In genomic region chr4:46554295-46555069, GRCm38 (mm10) we compare ENCODE assay signal across 10 mouse cellular contexts. TPM values are rescaled to one million over a fixed set of nuclear protein-coding genes. Genes with fewer than 3 reads are reported as not detected.
DNase-seq lines count a peak whose midpoint lies in the region; ATAC-seq and TF ChIP-seq lines count a peak whose summit lies in the region.
"Had no signal": no experiment of that assay in that cellular context is flagged by ENCODE, and none has a peak within 500 bp of the region (broad histone marks: within the 10 kb centered on the region; RNA-seq: fewer than 3 reads in every experiment).

No protein-coding gene starts in this region.

- no peaks in the 10 kb centered on the region for H3K36me3 ChIP-seq in kidney, postnatal 0 days (ENCODE audit: insufficient read depth, low read length)
- H3K36me3 ChIP-seq in heart, postnatal 0 days (replicated peaks; ENCODE audit: control insufficient read depth, insufficient read depth, low read length) = no peaks in the 10 kb centered on the region
- H3K36me3 ChIP-seq in stomach, embryonic 16.5 days (ENCODE audit: control insufficient read depth, insufficient read depth, low read length) = no peaks in the 10 kb centered on the region
- no peaks in the 10 kb centered on the region for H3K36me3 ChIP-seq in hindbrain, embryonic 11.5 days (ENCODE audit: control insufficient read depth, insufficient read depth, low read length)
- H3K36me3 ChIP-seq: midbrain, embryonic 13.5 days had no signal

- no peak overlapping the region for H3K4me2 ChIP-seq in kidney, postnatal 0 days (ENCODE audit: low read length)
- H3K4me2 ChIP-seq in heart, postnatal 0 days (ENCODE audit: low read depth, low read length) = no peak overlapping the region
- no peak overlapping the region for H3K4me2 ChIP-seq in stomach, embryonic 16.5 days (ENCODE audit: low read depth, low read length)
- H3K4me2 ChIP-seq in hindbrain, embryonic 11.5 days (replicated peaks; ENCODE audit: low read depth, low read length) = no peak overlapping the region
- H3K4me2 ChIP-seq: midbrain, embryonic 13.5 days had no signal

- 0 out of 2 replicates have a peak, but pooled peaks have one; percentile 25 for ATAC-seq in kidney, postnatal 0 days (replicated peaks; ENCODE audit: low FRiP score, low read depth)
- ATAC-seq in heart, postnatal 0 days (ENCODE audit: insufficient read depth, low read depth) = no peak
- ATAC-seq in stomach, embryonic 16.5 days (ENCODE audit: insufficient read depth, low FRiP score) = no peak
- ATAC-seq in hindbrain, embryonic 11.5 days (ENCODE audit: low FRiP score) = no peak
- ATAC-seq: midbrain, embryonic 13.5 days had no signal

- no peak overlapping the region for H3K9ac ChIP-seq in kidney, postnatal 0 days (ENCODE audit: low read depth, low read length)
- H3K9ac ChIP-seq in heart, postnatal 0 days (replicated peaks; ENCODE audit: low read depth, low read length) = no peak overlapping the region
- no peak overlapping the region; the same call in 1 of the 2 replicates for H3K9ac ChIP-seq in stomach, embryonic 16.5 days (ENCODE audit: low read length)
- no peak overlapping the region for H3K9ac ChIP-seq in hindbrain, embryonic 11.5 days (ENCODE audit: low read depth, low read length)
- H3K9ac ChIP-seq: midbrain, embryonic 13.5 days had no signal

- H3K27ac ChIP-seq in kidney, postnatal 0 days = peak overlapping the region; percentile 66; the same call in 1 of the 2 replicates
- 0 out of 2 replicates have a peak overlapping the region, but pooled peaks have one; percentile 35 for H3K27ac ChIP-seq in heart, postnatal 0 days (ENCODE audit: low read depth)
- peak overlapping the region; percentile 87 for H3K27ac ChIP-seq in stomach, embryonic 16.5 days (ENCODE audit: low read length)
- no peak overlapping the region for H3K27ac ChIP-seq in hindbrain, embryonic 11.5 days (ENCODE audit: low read depth, low read length)
- H3K27ac ChIP-seq: midbrain, embryonic 13.5 days had no signal

- no peak for TF ChIP-seq CTCF in kidney, postnatal 0 days (IDR thresholded peaks at IDR 0.05; ENCODE audit: low read depth)
- no peak for TF ChIP-seq CTCF in heart, postnatal 0 days (IDR thresholded peaks at IDR 0.05; ENCODE audit: low read depth)

- no peaks in the 10 kb centered on the region for H3K4me1 ChIP-seq in kidney, postnatal 0 days (replicated peaks; ENCODE audit: insufficient read depth, low read length)
- H3K4me1 ChIP-seq in heart, postnatal 0 days (ENCODE audit: control insufficient read depth, insufficient read depth) = no peaks in the 10 kb centered on the region
- H3K4me1 ChIP-seq in stomach, embryonic 16.5 days (ENCODE audit: control insufficient read depth, insufficient read depth, low read length) = peaks cover 7% of the 10 kb centered on the region; the same call in 1 of the 2 replicates
- no peaks in the 10 kb centered on the region for H3K4me1 ChIP-seq in hindbrain, embryonic 11.5 days (replicated peaks; ENCODE audit: control insufficient read depth, insufficient read depth, low read length)
- H3K4me1 ChIP-seq: midbrain, embryonic 13.5 days had no signal

- no peaks in the 10 kb centered on the region for H3K27me3 ChIP-seq in kidney, postnatal 0 days (ENCODE audit: insufficient read depth, low read length)
- H3K27me3 ChIP-seq in heart, postnatal 0 days (ENCODE audit: control insufficient read depth, insufficient read depth, low read length) = no peaks in the 10 kb centered on the region; the same call in 1 of the 2 replicates
- H3K27me3 ChIP-seq in stomach, embryonic 16.5 days (ENCODE audit: control insufficient read depth, insufficient read depth, low read length) = no peaks in the 10 kb centered on the region
- no peaks in the 10 kb centered on the region for H3K27me3 ChIP-seq in hindbrain, embryonic 11.5 days (ENCODE audit: control insufficient read depth, insufficient read depth, low read length)
- H3K27me3 ChIP-seq: midbrain, embryonic 13.5 days had no signal

- H3K9me3 ChIP-seq in kidney, postnatal 0 days (replicated peaks; ENCODE audit: low read length) = no peaks in the 10 kb centered on the region
- H3K9me3 ChIP-seq in heart, postnatal 0 days (replicated peaks; ENCODE audit: control insufficient read depth, low read length) = no peaks in the 10 kb centered on the region
- no peaks in the 10 kb centered on the region for H3K9me3 ChIP-seq in stomach, embryonic 16.5 days (replicated peaks; ENCODE audit: control insufficient read depth, low read length)
- no peaks in the 10 kb centered on the region for H3K9me3 ChIP-seq in hindbrain, embryonic 11.5 days (ENCODE audit: control insufficient read depth, low read length)
- H3K9me3 ChIP-seq: midbrain, embryonic 13.5 days had no signal

- WGBS in kidney, postnatal 0 days = 68% methylated on average over 10 of the region's 10 CpGs
- 73% methylated on average over 10 of the region's 10 CpGs for whole genome bisulfite sequencing in heart, postnatal 0 days
- 77% methylated on average over 10 of the region's 10 CpGs for WGBS in stomach, embryonic 16.5 days
- 80% methylated on average over 10 of the region's 10 CpGs for WGBS in hindbrain, embryonic 11.5 days

- peak; percentile 7 for DNase-seq in kidney, postnatal 0 days (ENCODE audit: low spot score)
- no peak for DNase-seq in kidney, postnatal 14 days
- DNase-seq in heart, postnatal 0 days (ENCODE audit: low spot score) = no peak
- DNase-seq in lung, postnatal 25 days (ENCODE audit: low spot score) = peak; percentile 50
- no peak for DNase-seq in hindbrain, embryonic 11.5 days (ENCODE audit: low spot score)
- no peak for DNase-seq in adrenal gland, postnatal 25 days
- no peak for DNase-seq in neural tube, embryonic 10.5 days (ENCODE audit: extremely low spot score, low spot score)

- no peak for TF ChIP-seq EP300 in heart, postnatal 0 days (IDR thresholded peaks at IDR 0.05; ENCODE audit: low read depth)

- no peak overlapping the region for H3K4me3 ChIP-seq in kidney, postnatal 0 days (replicated peaks; ENCODE audit: low read depth, low read length)
- H3K4me3 ChIP-seq in heart, postnatal 0 days (ENCODE audit: low read depth, low read length) = no peak overlapping the region
- no peak overlapping the region for H3K4me3 ChIP-seq in stomach, embryonic 16.5 days (replicated peaks; ENCODE audit: low read length)
- H3K4me3 ChIP-seq in hindbrain, embryonic 11.5 days (ENCODE audit: low read depth, low read length) = no peak overlapping the region
- H3K4me3 ChIP-seq: erythroblast, embryonic 14.5 days; midbrain, embryonic 13.5 days had no signal

RNA-seq across cellular contexts. Expression of gene Trim14, which starts 18.5 kb away (rescaled TPM):
- 2.6 and 3.1 TPM in 2 replicates for polyA plus RNA-seq in kidney, postnatal 0 days (2015; fragmentation: Nextera tagmentation; extraction: Ambion mirVana)
- 3.4 and 10.9 TPM in 2 replicates for total RNA-seq in heart, postnatal 0 days (2014; rRNA removed; ENCODE audit: low replicate concordance)
- 0.46 and 0.85 TPM in 2 replicates for polyA plus RNA-seq in heart, postnatal 0 days (2015; fragmentation: Nextera tagmentation; extraction: Ambion mirVana)
- 4.4 and 5.7 TPM in 2 replicates for polyA plus RNA-seq in stomach, embryonic 16.5 days (2015; fragmentation: Nextera tagmentation; extraction: Ambion mirVana)
- polyA plus RNA-seq in hindbrain, embryonic 11.5 days (2014; fragmentation: Nextera tagmentation; extraction: Ambion mirVana) = 0.84 and 1.0 TPM in 2 replicates
- total RNA-seq in adrenal gland, postnatal 25 days (2021) = 3.3 and 5.1 TPM in 2 replicates

RNA-seq across cellular contexts. Expression of gene Coro2a, which starts 47.5 kb away (rescaled TPM):
- polyA plus RNA-seq in kidney, postnatal 0 days (2015; fragmentation: Nextera tagmentation; extraction: Ambion mirVana) = 2.9 and 3.4 TPM in 2 replicates
- 0.70 and 1.6 TPM in 2 replicates for total RNA-seq in heart, postnatal 0 days (2014; rRNA removed; ENCODE audit: low replicate concordance)
- 0.22 and 0.26 TPM in 2 replicates for polyA plus RNA-seq in heart, postnatal 0 days (2015; fragmentation: Nextera tagmentation; extraction: Ambion mirVana)
- polyA plus RNA-seq in stomach, embryonic 16.5 days (2015; fragmentation: Nextera tagmentation; extraction: Ambion mirVana) = 26.4 and 27.1 TPM in 2 replicates
- 3.6 and 6.6 TPM in 2 replicates for polyA plus RNA-seq in hindbrain, embryonic 11.5 days (2014; fragmentation: Nextera tagmentation; extraction: Ambion mirVana)
- total RNA-seq in adrenal gland, postnatal 25 days (2021) = 2.4 and 3.5 TPM in 2 replicates

Comparison
In these comparisons a context has a peak if more than half of its experiments do, and no peak if none do; other contexts are left out.
1. DNase-seq: peak in kidney, postnatal 0 days (single experiment) and lung, postnatal 25 days (single experiment); none in kidney, postnatal 14 days (single experiment), heart, postnatal 0 days (single experiment), hindbrain, embryonic 11.5 days (single experiment), adrenal gland, postnatal 25 days (single experiment) and neural tube, embryonic 10.5 days (single experiment).